Mouse (Mus musculus) heart, adult 2 months (tissue): ENCODE data around the gene Znrf3.

ENCODE experiments used
- CTCF ChIP-seq: fragments of 200-600 bp; IDR thresholded peaks from 2 replicates; pipeline ENCODE4 v1.8.1; 2022; ENCODE audit warnings: antibody characterized with exemption, mild to moderate bottlenecking, moderate library complexity
- POLR2A ChIP-seq: fragments of 200-500 bp; IDR thresholded peaks from 2 replicates; pipeline ENCODE4 v1.6.1; 2011; ENCODE audit warnings: mild to moderate bottlenecking, low read depth, low read length, control low read depth; ENCODE audit not compliant: insufficient read depth

DNA sequence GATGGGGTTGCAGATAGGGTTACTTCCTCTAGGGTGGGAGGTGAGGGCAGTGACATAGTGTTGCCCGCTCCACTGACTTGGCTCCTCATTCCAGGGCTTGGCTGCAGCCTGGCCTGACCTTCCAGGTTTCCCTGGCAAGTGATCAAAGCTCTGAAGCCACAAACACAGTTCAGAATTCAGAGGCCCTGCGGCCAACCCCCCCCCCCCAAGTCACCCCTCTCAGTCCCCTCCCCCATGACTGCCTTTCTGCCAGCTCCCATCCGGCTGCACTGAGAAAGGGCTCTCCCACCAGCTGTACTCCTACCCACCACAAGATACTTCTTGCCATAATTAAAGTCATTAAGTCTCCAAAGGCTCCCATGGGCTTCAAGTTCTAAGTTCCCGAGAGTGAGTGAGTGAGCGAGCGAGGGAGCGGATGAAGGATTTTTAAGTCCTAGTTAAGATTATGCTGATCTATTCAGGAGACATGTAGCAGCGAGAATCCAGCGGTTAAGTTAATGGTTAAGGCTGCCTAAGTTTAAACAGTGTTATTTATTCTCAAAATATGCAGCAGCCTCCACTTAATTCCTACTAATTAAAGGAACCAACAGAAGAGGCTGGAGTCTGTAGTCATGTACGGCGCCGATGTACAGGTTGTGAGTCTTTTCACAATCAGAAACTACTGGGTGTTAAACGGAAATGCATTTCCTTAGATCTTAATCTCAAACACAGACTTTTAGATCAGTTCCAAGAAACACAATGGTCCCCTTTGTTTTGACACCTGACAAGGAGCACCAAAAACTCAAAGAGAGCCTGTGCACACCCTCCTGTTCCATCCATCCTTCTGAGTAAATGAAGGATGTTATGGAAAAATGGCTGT, 147.3 kb downstream of the Znrf3 start:
- TF ChIP-seq CTCF: no peak
- no peak for TF ChIP-seq POLR2A
